Mouse (Mus musculus): ENCODE results near the gene Sept11.

- TF ChIP-seq CEBPB (IDR thresholded peaks at IDR 0.05; ENCODE audit: low read depth), result no peak
- no peak for TF ChIP-seq CTCF (IDR thresholded peaks at IDR 0.05; ENCODE audit: control insufficient read depth, insufficient read depth, insufficient read length)
Measured at GRCm38 (mm10) chr5:93112290-93112689, 19.1 kb downstream of the Sept11 start.
